Mouse (Mus musculus): ENCODE measurements around the gene Fbxl16. TPM values are rescaled to one million over a fixed set of nuclear protein-coding genes. Genes with fewer than 3 reads are reported as not detected.

Gene Fbxl16
- polyA plus RNA-seq, 1 experiment = 6.0 TPM

DNA sequence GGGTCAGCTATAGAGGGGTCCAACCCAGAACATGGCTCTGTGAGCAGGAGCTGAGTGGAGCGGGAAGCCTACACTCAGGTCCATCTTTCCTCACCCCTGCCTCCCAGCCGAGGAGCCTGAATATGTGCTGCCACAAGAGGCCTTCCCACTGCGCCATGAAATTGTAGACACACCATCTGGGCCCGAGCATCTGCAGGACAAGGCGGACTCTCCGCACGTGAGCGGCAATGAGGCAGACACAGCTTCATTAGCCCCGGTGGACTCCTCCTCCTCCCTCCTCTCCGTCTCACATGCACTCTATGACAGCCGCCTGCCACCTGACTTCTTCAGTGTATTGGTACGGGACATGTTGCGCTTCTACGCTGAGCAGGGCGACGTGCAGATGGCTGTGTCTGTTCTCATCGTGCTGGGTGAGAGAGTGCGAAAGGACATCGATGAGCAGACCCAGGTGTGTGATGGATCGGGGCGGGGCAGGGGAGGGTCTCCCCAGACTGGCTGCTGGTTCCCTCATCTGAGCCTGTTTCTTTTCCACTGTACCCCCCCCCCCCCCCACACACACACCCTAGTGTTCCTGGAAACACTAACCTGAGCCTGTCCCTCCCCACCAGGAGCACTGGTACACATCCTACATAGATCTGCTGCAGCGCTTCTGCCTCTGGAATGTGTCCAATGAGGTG lies 18.8 kb downstream of the Fbxl16 start:
- Histone ChIP-seq H3K4me3 (no peak overlapping the region), H3K36me3 (ENCODE audit: control insufficient read depth, insufficient read depth) (no peaks in the 10 kb centered on the region), H3K27me3 (ENCODE audit: control insufficient read depth, insufficient read depth, insufficient read length) (no peaks in the 10 kb centered on the region), H3K4me2 (ENCODE audit: low read depth) (no peak overlapping the region), H3K79me2 (ENCODE audit: control insufficient read depth, insufficient read depth) (peaks cover 23% of the 10 kb centered on the region), H3ac (ENCODE audit: control insufficient read depth, insufficient read length) (no peak overlapping the region)
- no peak for TF ChIP-seq MYOG (IDR thresholded peaks at IDR 0.05; ENCODE audit: control insufficient read depth in 1 of 3, insufficient read depth in 1 of 3, insufficient read length in 2 of 3, low read depth in 2 of 3)
- TF ChIP-seq MYOD1 (IDR thresholded peaks at IDR 0.05; ENCODE audit: control insufficient read depth in 1 of 3, insufficient read length in 2 of 3, low read depth in 2 of 3) = no peak
- TF ChIP-seq MAX (IDR thresholded peaks at IDR 0.05; ENCODE audit: low read depth) = no peak

DNA sequence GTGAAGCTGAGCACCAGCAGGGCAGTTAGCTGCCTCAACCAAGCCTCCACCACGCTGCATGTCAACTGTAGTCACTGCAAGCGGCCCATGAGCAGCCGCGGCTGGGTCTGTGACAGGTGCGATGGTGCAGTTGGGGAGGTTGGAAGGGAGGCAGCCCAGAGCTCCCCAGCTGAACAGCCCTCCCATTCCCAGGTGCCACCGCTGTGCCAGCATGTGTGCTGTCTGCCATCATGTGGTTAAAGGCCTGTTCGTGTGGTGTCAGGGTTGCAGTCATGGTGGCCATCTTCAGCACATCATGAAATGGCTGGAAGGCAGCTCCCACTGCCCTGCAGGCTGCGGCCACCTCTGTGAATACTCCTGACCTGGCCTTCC lies 19.3 kb downstream of the Fbxl16 start:
- Histone ChIP-seq H3K4me2 (ENCODE audit: low read depth) (peak overlapping the region; percentile 62), H3K79me2 (ENCODE audit: control insufficient read depth, insufficient read depth) (peaks cover 23% of the 10 kb centered on the region), H3K36me3 (ENCODE audit: control insufficient read depth, insufficient read depth) (no peaks in the 10 kb centered on the region), H3K4me3 (peak overlapping the region; percentile 32), H3ac (ENCODE audit: control insufficient read depth, insufficient read length) (no peak overlapping the region), H3K27me3 (ENCODE audit: control insufficient read depth, insufficient read depth, insufficient read length) (no peaks in the 10 kb centered on the region)
- TF ChIP-seq POLR2AphosphoS2 (IDR thresholded peaks at IDR 0.05; ENCODE audit: insufficient read length, low read depth) (peak; percentile 74), MYOG (IDR thresholded peaks at IDR 0.05; ENCODE audit: control insufficient read depth in 1 of 3, insufficient read depth in 1 of 3, insufficient read length in 2 of 3, low read depth in 2 of 3) (peak in 2 of 3 experiments; percentile 12 to 54), POLR2A (IDR thresholded peaks at IDR 0.05; ENCODE audit: insufficient read length, low read depth) (no peak), MYOD1 (IDR thresholded peaks at IDR 0.05; ENCODE audit: control insufficient read depth in 1 of 3, insufficient read length in 2 of 3, low read depth in 2 of 3) (peak in 1 of 3 experiments; percentile 3)

DNA sequence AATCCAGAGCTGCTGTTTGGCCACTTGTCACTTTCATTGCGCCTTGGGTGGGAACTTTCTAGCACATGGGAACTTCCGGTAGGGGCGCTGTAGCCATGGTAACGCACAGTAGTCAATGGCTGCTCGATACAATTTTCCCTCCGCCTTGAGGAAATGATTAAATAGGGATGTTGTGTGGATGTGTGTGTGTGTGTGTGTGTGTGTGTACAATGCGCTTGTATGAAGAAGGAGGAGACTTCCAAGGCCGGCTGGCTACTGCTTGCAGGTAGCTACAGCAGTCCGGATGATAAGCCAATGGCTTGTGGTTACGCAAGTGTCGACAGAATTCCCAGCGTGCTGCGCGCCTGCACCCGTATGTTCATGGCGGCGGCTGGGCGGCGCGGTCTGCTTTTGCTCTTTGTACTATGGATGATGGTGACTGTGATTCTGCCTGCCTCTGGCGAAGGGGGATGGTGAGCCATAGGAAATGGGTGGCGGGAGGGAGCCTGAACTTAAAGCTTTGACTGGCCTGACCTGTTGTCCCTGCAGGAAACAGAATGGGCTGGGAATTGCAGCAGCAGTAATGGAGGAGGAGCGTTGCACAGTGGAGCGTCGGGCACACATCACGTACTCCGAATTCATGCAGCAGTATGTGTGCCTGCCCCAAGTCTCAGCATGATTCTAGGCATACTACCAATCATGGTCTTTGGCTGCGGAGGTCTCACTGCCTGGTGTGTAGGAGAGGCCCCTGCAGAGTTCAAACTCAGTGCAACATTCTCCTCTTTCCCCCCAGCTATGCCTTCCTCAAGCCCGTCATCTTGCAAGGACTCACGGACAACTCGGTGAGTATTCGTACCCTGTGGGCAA lies 20.1 kb downstream of the Fbxl16 start, which contains the start of gene Jmjd8:
TSS of gene Jmjd8 (plus strand) at position 156 of the 846 bp plus-strand sequence.
- no peaks in the 10 kb centered on the region for H3K36me3 ChIP-seq (ENCODE audit: control insufficient read depth, insufficient read depth)
- H3K27me3 ChIP-seq (ENCODE audit: control insufficient read depth, insufficient read depth, insufficient read length) = no peaks in the 10 kb centered on the region
- peaks cover 28% of the 10 kb centered on the region for H3K79me2 ChIP-seq (ENCODE audit: control insufficient read depth, insufficient read depth)
- H3ac ChIP-seq (ENCODE audit: control insufficient read depth, insufficient read length) = peak within 1 kb of the TSS; percentile 13
- H3K4me3 ChIP-seq = peak within 1 kb of the TSS; percentile 32
- H3K4me2 ChIP-seq (ENCODE audit: low read depth) = peak within 1 kb of the TSS; percentile 62
- no peak for TF ChIP-seq USF1 (IDR thresholded peaks at IDR 0.05; ENCODE audit: low read depth)
- no peak for TF ChIP-seq MYOG (IDR thresholded peaks at IDR 0.05; ENCODE audit: control insufficient read depth in 1 of 3, insufficient read depth in 1 of 3, insufficient read length in 2 of 3, low read depth in 2 of 3)
- peak; percentile 74 for TF ChIP-seq POLR2AphosphoS2 (IDR thresholded peaks at IDR 0.05; ENCODE audit: insufficient read length, low read depth)
- TF ChIP-seq POLR2A (IDR thresholded peaks at IDR 0.05; ENCODE audit: insufficient read length, low read depth) = peak; percentile 74
- no peak for TF ChIP-seq MYOD1 (IDR thresholded peaks at IDR 0.05; ENCODE audit: control insufficient read depth in 1 of 3, insufficient read length in 2 of 3, low read depth in 2 of 3)
- no peak for TF ChIP-seq TCF12 (IDR thresholded peaks at IDR 0.05; ENCODE audit: insufficient read depth, poor library complexity, severe bottlenecking)
- TF ChIP-seq REST (IDR thresholded peaks at IDR 0.05; ENCODE audit: insufficient read depth, insufficient read length) = no peak
- TF ChIP-seq TCF3 (IDR thresholded peaks at IDR 0.05; ENCODE audit: insufficient read length, low read depth) = no peak
- TF ChIP-seq E2F4 (IDR thresholded peaks at IDR 0.05; ENCODE audit: insufficient read depth) = no peak
- no peak for TF ChIP-seq SRF (IDR thresholded peaks at IDR 0.05; ENCODE audit: control insufficient read depth, insufficient read length, low read depth)
- 0 out of 2 replicates have a peak, but pooled peaks have one; percentile 19 for TF ChIP-seq CEBPB (IDR thresholded peaks at IDR 0.05; ENCODE audit: insufficient read depth, poor library complexity, severe bottlenecking)
- TF ChIP-seq MAX (IDR thresholded peaks at IDR 0.05; ENCODE audit: low read depth) = no peak

DNA sequence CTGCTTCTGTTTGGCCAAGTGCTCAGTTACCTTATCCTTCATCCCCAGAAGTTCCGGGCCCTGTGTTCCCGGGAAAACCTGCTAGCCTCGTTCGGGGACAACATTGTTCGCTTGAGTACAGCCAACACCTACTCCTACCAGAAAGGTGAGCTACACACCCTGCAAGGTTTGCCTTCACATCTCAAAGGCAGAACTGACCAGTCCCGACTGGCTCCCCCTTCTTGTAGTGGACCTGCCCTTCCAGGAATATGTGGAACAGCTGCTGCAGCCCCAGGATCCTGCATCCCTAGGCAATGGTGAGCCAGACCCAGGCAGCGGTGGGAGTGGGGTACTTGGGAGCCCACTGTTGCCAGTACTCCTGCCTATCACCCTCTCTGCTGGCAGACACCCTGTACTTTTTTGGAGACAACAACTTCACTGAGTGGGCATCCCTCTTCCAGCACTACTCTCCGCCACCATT lies 20.7 kb downstream of the Fbxl16 start:
- Histone ChIP-seq H3K4me3 (peak overlapping the region; percentile 32), H3K4me2 (ENCODE audit: low read depth) (peak overlapping the region; percentile 62), H3ac (ENCODE audit: control insufficient read depth, insufficient read length) (peak overlapping the region; percentile 13), H3K27me3 (ENCODE audit: control insufficient read depth, insufficient read depth, insufficient read length) (no peaks in the 10 kb centered on the region), H3K36me3 (ENCODE audit: control insufficient read depth, insufficient read depth) (no peaks in the 10 kb centered on the region), H3K79me2 (ENCODE audit: control insufficient read depth, insufficient read depth) (peaks cover 35% of the 10 kb centered on the region)
- peak; percentile 74 for TF ChIP-seq POLR2AphosphoS2 (IDR thresholded peaks at IDR 0.05; ENCODE audit: insufficient read length, low read depth)
- no peak for TF ChIP-seq MYOG (IDR thresholded peaks at IDR 0.05; ENCODE audit: control insufficient read depth in 1 of 3, insufficient read depth in 1 of 3, insufficient read length in 2 of 3, low read depth in 2 of 3)
- peak; percentile 13 for TF ChIP-seq POLR2A (IDR thresholded peaks at IDR 0.05; ENCODE audit: insufficient read length, low read depth)
- TF ChIP-seq USF1 (IDR thresholded peaks at IDR 0.05; ENCODE audit: low read depth) = no peak

DNA sequence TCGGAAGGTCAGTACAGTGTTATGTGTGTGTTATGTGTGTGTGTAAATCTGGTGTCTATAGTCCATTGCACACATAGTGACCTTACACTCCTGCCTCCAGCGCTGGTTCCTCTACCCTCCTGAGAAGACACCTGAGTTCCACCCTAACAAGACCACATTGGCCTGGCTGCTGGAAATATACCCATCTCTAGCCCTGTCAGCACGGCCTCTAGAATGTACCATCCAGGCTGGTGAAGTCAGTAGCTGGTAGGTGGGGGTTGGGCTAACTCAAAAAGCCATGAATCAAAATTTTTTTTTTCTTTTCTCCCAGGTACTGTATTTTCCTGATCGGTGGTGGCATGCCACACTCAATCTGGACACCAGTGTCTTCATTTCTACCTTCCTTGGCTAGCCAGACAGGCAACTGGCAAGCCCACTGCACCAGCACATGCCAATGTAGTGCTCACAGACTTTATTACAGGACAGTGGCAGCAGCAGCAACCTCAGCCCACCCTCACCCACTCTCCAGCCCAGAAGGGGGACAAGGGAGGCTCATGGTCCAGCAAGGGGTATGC lies 21.4 kb downstream of the Fbxl16 start:
- Histone ChIP-seq H3K79me2 (ENCODE audit: control insufficient read depth, insufficient read depth) (peaks cover 37% of the 10 kb centered on the region), H3K4me2 (ENCODE audit: low read depth) (no peak overlapping the region), H3K27me3 (ENCODE audit: control insufficient read depth, insufficient read depth, insufficient read length) (no peaks in the 10 kb centered on the region), H3ac (ENCODE audit: control insufficient read depth, insufficient read length) (no peak overlapping the region), H3K36me3 (ENCODE audit: control insufficient read depth, insufficient read depth) (no peaks in the 10 kb centered on the region), H3K4me3 (peak overlapping the region; percentile 32)
- TF ChIP-seq POLR2A (IDR thresholded peaks at IDR 0.05; ENCODE audit: insufficient read length, low read depth) = peak; percentile 26
- TF ChIP-seq MYOG (IDR thresholded peaks at IDR 0.05; ENCODE audit: control insufficient read depth in 1 of 3, insufficient read depth in 1 of 3, insufficient read length in 2 of 3, low read depth in 2 of 3) = no peak
- no peak for TF ChIP-seq REST (IDR thresholded peaks at IDR 0.05; ENCODE audit: insufficient read depth, insufficient read length)
- no peak for TF ChIP-seq CEBPB (IDR thresholded peaks at IDR 0.05; ENCODE audit: insufficient read depth, poor library complexity, severe bottlenecking)

Data from myocyte (in vitro differentiated cells).